Mouse (Mus musculus) left cerebral cortex, postnatal 25 days (tissue): ENCODE measurements at regions not wholly inside any gene's neighbourhood (a gene's known extent, or its start where the extent isn't known, plus 50 kb on each side); places are given as distances from the start of the nearest gene placed in this dataset.
"Not testable (repeated sequence)": the region's sequence is repeated elsewhere in the genome, so short reads cannot be mapped to it uniquely, and the experiment has no call there.

Experiments used
- DNase-seq, 2 experiments: peaks; one replicate each; pipeline ENCODE4 v3.0.0; 2022; ENCODE audit warnings: low spot score in 2 of 2, mixed read lengths in 1 of 2
- intact Hi-C: fragments of 180-260 bp; cut with DNase I; formaldehyde crosslinking; loops from one replicate; pipeline ENCODE4 v1.15.1; 2025

GRCm38 (mm10) chr17:69770046-69770445 is 198.8 kb upstream of the Dlgap1 start:
- peak; percentile 47 to 90 for DNase-seq
- intact Hi-C loops, result loop anchor here (2.0 kb wide), 2 partner anchors 91 to 179 kb away; no protein-coding TSS in a partner anchor

- no peak for DNase-seq
- intact Hi-C loops, result no loop called here
Measured at GRCm38 (mm10) chr17:69781201-69781600, 187.7 kb upstream of the Dlgap1 start.

- no peak for DNase-seq
- intact Hi-C loops, result no loop called here
Measured at GRCm38 (mm10) chr17:69786985-69787384, 181.9 kb upstream of the Dlgap1 start.

- peak; percentile 19 to 20 for DNase-seq
- intact Hi-C loops, result no loop called here
Measured at GRCm38 (mm10) chr17:69821473-69821872, 147.4 kb upstream of the Dlgap1 start.

GRCm38 (mm10) chr17:69821901-69822300 is 147.0 kb upstream of the Dlgap1 start:
- no peak for DNase-seq

GRCm38 (mm10) chr17:69822921-69823320 is 146.0 kb upstream of the Dlgap1 start:
- intact Hi-C loops, result no loop called here

More at GRCm38 (mm10) chr17:69821901-69822300, 147.0 kb upstream of the Dlgap1 start:
- intact Hi-C loops, result no loop called here

GRCm38 (mm10) chr17:69841308-69841707 is 127.6 kb upstream of the Dlgap1 start:
- DNase-seq, result no peak
- intact Hi-C loops, result loop anchor here (10.0 kb wide), 1 partner anchor 123 kb away; the partner anchor contains the start of gene Dlgap1

More at GRCm38 (mm10) chr17:69822921-69823320, 146.0 kb upstream of the Dlgap1 start:
- no peak for DNase-seq

GRCm38 (mm10) chr17:69848306-69848705 is 120.6 kb upstream of the Dlgap1 start:
- intact Hi-C loops, result loop anchor here (10.0 kb wide), 1 partner anchor 116 kb away; the partner anchor contains the start of gene Dlgap1
- DNase-seq, result no peak

GRCm38 (mm10) chr17:69850075-69850474 is 118.8 kb upstream of the Dlgap1 start:
- intact Hi-C loops, result no loop called here
- DNase-seq, result no peak

- DNase-seq, result peak in 1 of 2 experiments; percentile 11
- intact Hi-C loops, result not testable (repeated sequence)
Measured at GRCm38 (mm10) chr17:69879958-69880357, 88.9 kb upstream of the Dlgap1 start.

- intact Hi-C loops, result no loop called here
- DNase-seq, result no peak
Measured at GRCm38 (mm10) chr17:69893980-69894379, 74.9 kb upstream of the Dlgap1 start.
